Mouse (Mus musculus): ENCODE data around the gene Dand5.
"Not testable (repeated sequence)": the region's sequence is repeated elsewhere in the genome, so short reads cannot be mapped to it uniquely, and the experiment has no call there.

Dand5 gene

GRCm38 (mm10) chr8:84834866-84835855, 12.5 kb upstream of the Dand5 start:
- DNase-seq (ENCODE audit: low read depth) = no peak

GRCm38 (mm10) chr8:84834002-84834865, 11.6 kb upstream of the Dand5 start:
- DNase-seq (ENCODE audit: low read depth) = no peak

- no peak for DNase-seq (ENCODE audit: low read depth)
Observed at GRCm38 (mm10) chr8:84832759-84833742, 10.4 kb upstream of the Dand5 start.

- no peak for DNase-seq (ENCODE audit: low read depth)
Observed at GRCm38 (mm10) chr8:84832034-84832717, 9.6 kb upstream of the Dand5 start.

- no peak for DNase-seq (ENCODE audit: low read depth)
Observed at GRCm38 (mm10) chr8:84831490-84831889, 8.9 kb upstream of the Dand5 start, which contains the start of gene Gadd45gip1. Gene Gadd45gip1, plus strand, starts transcription at chr8:84831522.

GRCm38 (mm10) chr8:84826518-84826917, 3.9 kb upstream of the Dand5 start:
- not testable (repeated sequence) for DNase-seq (ENCODE audit: low read depth)

GRCm38 (mm10) chr8:84825636-84826035, 3.0 kb upstream of the Dand5 start:
- DNase-seq (ENCODE audit: low read depth) = no peak

- DNase-seq (ENCODE audit: low read depth) = no peak
Observed at GRCm38 (mm10) chr8:84823653-84824052, 1.0 kb upstream of the Dand5 start.

- no peak for DNase-seq (ENCODE audit: low read depth)
Observed at GRCm38 (mm10) chr8:84816117-84816516, 6.5 kb downstream of the Dand5 start.

- peak; percentile 95 for DNase-seq (ENCODE audit: low read depth)
Observed at GRCm38 (mm10) chr8:84815547-84815946, 7.1 kb downstream of the Dand5 start.

GRCm38 (mm10) chr8:84814555-84815441, 7.8 kb downstream of the Dand5 start:
- no peak for DNase-seq (ENCODE audit: low read depth)

GRCm38 (mm10) chr8:84814240-84814554, 8.4 kb downstream of the Dand5 start:
- no peak for DNase-seq (ENCODE audit: low read depth)

GRCm38 (mm10) chr8:84813830-84814229, 8.8 kb downstream of the Dand5 start:
- DNase-seq (ENCODE audit: low read depth) = no peak

GRCm38 (mm10) chr8:84813059-84813458, 9.6 kb downstream of the Dand5 start:
- peak; percentile 72 for DNase-seq (ENCODE audit: low read depth)

- no peak for DNase-seq (ENCODE audit: low read depth)
Observed at GRCm38 (mm10) chr8:84811303-84811702, 11.3 kb downstream of the Dand5 start.

GRCm38 (mm10) chr8:84810896-84811295, 11.7 kb downstream of the Dand5 start:
- peak; percentile 77 for DNase-seq (ENCODE audit: low read depth)

- DNase-seq (ENCODE audit: low read depth) = no peak
Observed at GRCm38 (mm10) chr8:84809941-84810280, 12.7 kb downstream of the Dand5 start.

- DNase-seq (ENCODE audit: low read depth) = no peak
Observed at GRCm38 (mm10) chr8:84809109-84809940, 13.3 kb downstream of the Dand5 start.

GRCm38 (mm10) chr8:84806031-84806430, 16.6 kb downstream of the Dand5 start:
- no peak for DNase-seq (ENCODE audit: low read depth)
